19 mouse cellular contexts compared by ENCODE assay signal in the genomic region with DNA sequence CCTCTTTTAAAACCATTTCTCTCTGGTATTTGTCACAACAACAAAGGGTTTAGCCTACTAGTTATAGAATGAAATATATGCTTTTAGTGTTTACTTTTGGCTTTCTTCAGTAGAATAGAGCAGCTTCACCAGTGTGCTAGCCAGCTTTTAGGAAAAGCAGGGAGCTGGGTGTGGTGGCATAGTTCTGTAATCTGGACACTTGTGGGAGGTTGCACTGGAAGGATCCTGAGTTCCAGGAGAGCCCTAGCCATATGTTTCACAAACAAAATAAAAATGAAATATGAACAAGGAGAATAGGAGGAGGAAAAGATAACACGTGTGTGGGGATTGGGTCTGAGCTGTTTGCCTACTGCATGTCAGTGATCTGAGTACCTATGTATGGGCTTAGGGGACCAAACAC.
"Had no signal": no experiment of that assay in that cellular context is flagged by ENCODE, and none has a peak within 500 bp of the region (broad histone marks: within the 10 kb centered on the region; RNA-seq: fewer than 3 reads in every experiment).

No protein-coding gene starts in this region.

- H3K36me3 ChIP-seq: lung, embryonic 15.5 days; midbrain, embryonic 13.5 days; midbrain, embryonic 15.5 days; neural tube, embryonic 12.5 days had no signal

- ATAC-seq: liver, postnatal 0 days; lung, postnatal 0 days; midbrain, embryonic 13.5 days; midbrain, embryonic 15.5 days had no signal

- H3K27me3 ChIP-seq: lung, embryonic 15.5 days; megakaryocyte, embryonic 14.5 days; midbrain, embryonic 13.5 days; midbrain, embryonic 15.5 days; neural tube, embryonic 12.5 days had no signal

- H3K4me2 ChIP-seq: lung, embryonic 15.5 days; midbrain, embryonic 11.5 days; midbrain, embryonic 13.5 days; midbrain, embryonic 15.5 days; neural tube, embryonic 12.5 days had no signal

- H3K4me3 ChIP-seq: lung, embryonic 15.5 days; megakaryocyte, embryonic 14.5 days; midbrain, embryonic 13.5 days; midbrain, embryonic 15.5 days; neural tube, embryonic 12.5 days had no signal

- H3K9ac ChIP-seq: liver, postnatal 0 days; lung, embryonic 15.5 days; midbrain, embryonic 13.5 days; midbrain, embryonic 15.5 days; neural tube, embryonic 12.5 days had no signal

- DNase-seq: liver, postnatal 0 days; lung, adult 2 months; lung, postnatal 14 days; lung, postnatal 36 days; retina, postnatal 1 day; right cerebral cortex, postnatal 25 days; right cerebral cortex, postnatal 4 days; spleen, adult 18-20 months; thymus, adult 2 months; thymus, postnatal 25 days; thymus, postnatal 4 days had no signal

- H3K9me3 ChIP-seq: lung, embryonic 15.5 days; midbrain, embryonic 13.5 days; midbrain, embryonic 15.5 days; neural tube, embryonic 12.5 days had no signal

- H3K4me1 ChIP-seq: lung, embryonic 15.5 days; megakaryocyte, embryonic 14.5 days; midbrain, embryonic 13.5 days; midbrain, embryonic 15.5 days; neural tube, embryonic 12.5 days had no signal

- H3K27ac ChIP-seq: lung, embryonic 15.5 days; macrophage; midbrain, embryonic 13.5 days; midbrain, embryonic 15.5 days; neural tube, embryonic 12.5 days had no signal
